Mouse (Mus musculus) ES-Bruce4 (cell line): Measurements from ENCODE around the gene Myo1e. TPM values are rescaled to one million over a fixed set of nuclear protein-coding genes. Genes with fewer than 3 reads are reported as not detected.

ENCODE experiments used
- H3K27ac ChIP-seq: 2 replicates; pipeline ENCODE4 v1.5.1; 2012; ENCODE audit warnings: low read length, inconsistent platforms; ENCODE audit not compliant: insufficient read depth
- H3K27me3 ChIP-seq: 2 replicates; pipeline ENCODE4 v1.6.1; 2012; ENCODE audit warnings: mild to moderate bottlenecking, low read length, inconsistent platforms; ENCODE audit not compliant: control insufficient read depth, poor library complexity, insufficient read depth, severe bottlenecking
- H3K36me3 ChIP-seq: 2 replicates; pipeline ENCODE4 v1.6.1; 2012; ENCODE audit warnings: inconsistent platforms, mild to moderate bottlenecking, low read length, moderate library complexity; ENCODE audit not compliant: control insufficient read depth, poor library complexity, insufficient read depth, severe bottlenecking
- H3K4me1 ChIP-seq: one replicate; pipeline ENCODE4 v1.8.1; 2011; ENCODE audit warnings: low read length; ENCODE audit not compliant: control insufficient read depth, insufficient read depth
- H3K4me3 ChIP-seq: 2 replicates; pipeline ENCODE4 v1.5.1; 2011; ENCODE audit warnings: low read depth, mild to moderate bottlenecking, low read length
- H3K9ac ChIP-seq: 2 replicates; pipeline ENCODE4 v1.6.1; 2012; ENCODE audit warnings: low read depth, mild to moderate bottlenecking, inconsistent platforms; ENCODE audit not compliant: poor library complexity, severe bottlenecking
- H3K9me3 ChIP-seq: replicated peaks from 2 replicates; pipeline ENCODE4 v1.6.1; 2012; ENCODE audit warnings: mild to moderate bottlenecking, low read length, inconsistent platforms; ENCODE audit not compliant: control insufficient read depth, poor library complexity, insufficient read depth, severe bottlenecking
- CTCF ChIP-seq: IDR thresholded peaks from one replicate; pipeline ENCODE4 v1.8.1; 2011; ENCODE audit warnings: low read depth, low read length
- EP300 ChIP-seq: IDR thresholded peaks from 2 replicates; pipeline ENCODE4 v1.6.1; 2011; ENCODE audit warnings: low read depth, low read length; ENCODE audit not compliant: insufficient read depth
- POLR2A ChIP-seq: IDR thresholded peaks from one replicate; pipeline ENCODE4 v1.8.1; 2011; ENCODE audit warnings: low read length; ENCODE audit not compliant: insufficient read depth
- polyA plus RNA-seq: library from polyadenylated mRNA; stranded (reverse); fragments of >200 nt; gene quantifications from 2 replicates; pipeline ENCODE4 v1.2.4, GENCODE M21; 2011; ENCODE audit warnings: low read depth; ENCODE audit not compliant: missing spikeins, insufficient read depth, insufficient read length

Myo1e gene
- polyA plus RNA-seq, 1 experiment = 51.6 TPM

GRCm38 (mm10) chr9:70240703-70241410 is 33.7 kb downstream of the Myo1e start:
- Histone ChIP-seq H3K27ac (no peak overlapping the region), H3K9me3 (no peaks in the 10 kb centered on the region), H3K9ac (no peak overlapping the region), H3K27me3 (no peaks in the 10 kb centered on the region), H3K4me3 (no peak overlapping the region), H3K4me1 (peaks cover 4% of the 10 kb centered on the region), H3K36me3 (no peaks in the 10 kb centered on the region)
- TF ChIP-seq POLR2A = no peak
- TF ChIP-seq CTCF = no peak
- no peak for TF ChIP-seq EP300

GRCm38 (mm10) chr9:70241411-70241961 is 34.3 kb downstream of the Myo1e start:
- no peaks in the 10 kb centered on the region for H3K36me3 ChIP-seq
- H3K27ac ChIP-seq = no peak overlapping the region
- TF ChIP-seq POLR2A (no peak), CTCF (no peak), EP300 (no peak)
- H3K27me3 ChIP-seq = no peaks in the 10 kb centered on the region
- H3K4me3 ChIP-seq = no peak overlapping the region
- no peak overlapping the region for H3K9ac ChIP-seq
- H3K4me1 ChIP-seq = peaks cover 6% of the 10 kb centered on the region
- H3K9me3 ChIP-seq = no peaks in the 10 kb centered on the region

GRCm38 (mm10) chr9:70242112-70242862 is 35.1 kb downstream of the Myo1e start:
- Histone ChIP-seq H3K9ac (no peak overlapping the region), H3K27ac (no peak overlapping the region), H3K27me3 (no peaks in the 10 kb centered on the region), H3K4me1 (peaks cover 6% of the 10 kb centered on the region), H3K4me3 (no peak overlapping the region), H3K36me3 (no peaks in the 10 kb centered on the region), H3K9me3 (no peaks in the 10 kb centered on the region)
- TF ChIP-seq POLR2A (no peak), CTCF (no peak), EP300 (no peak)

- Histone ChIP-seq H3K9ac (no peak overlapping the region), H3K4me1 (peaks cover 7% of the 10 kb centered on the region), H3K4me3 (no peak overlapping the region), H3K27ac (no peak overlapping the region), H3K27me3 (no peaks in the 10 kb centered on the region), H3K9me3 (no peaks in the 10 kb centered on the region), H3K36me3 (no peaks in the 10 kb centered on the region)
- TF ChIP-seq EP300 (no peak), CTCF (no peak), POLR2A (no peak)
Measured at GRCm38 (mm10) chr9:70243241-70243640, 36.1 kb downstream of the Myo1e start.

- Histone ChIP-seq H3K9me3 (no peaks in the 10 kb centered on the region), H3K27ac (no peak overlapping the region), H3K36me3 (no peaks in the 10 kb centered on the region), H3K4me1 (peaks cover 7% of the 10 kb centered on the region), H3K4me3 (no peak overlapping the region), H3K27me3 (no peaks in the 10 kb centered on the region), H3K9ac (no peak overlapping the region)
- TF ChIP-seq CTCF (no peak), EP300 (no peak), POLR2A (no peak)
Measured at GRCm38 (mm10) chr9:70243708-70244107, 36.6 kb downstream of the Myo1e start.

- H3K4me3 ChIP-seq = no peak overlapping the region
- H3K27me3 ChIP-seq = no peaks in the 10 kb centered on the region
- no peak overlapping the region for H3K9ac ChIP-seq
- H3K36me3 ChIP-seq = no peaks in the 10 kb centered on the region
- H3K4me1 ChIP-seq = peaks cover 7% of the 10 kb centered on the region
- H3K27ac ChIP-seq = no peak overlapping the region
- H3K9me3 ChIP-seq = no peaks in the 10 kb centered on the region
- no peak for TF ChIP-seq EP300
- TF ChIP-seq POLR2A = no peak
- TF ChIP-seq CTCF = no peak
Measured at GRCm38 (mm10) chr9:70244115-70244514, 37.0 kb downstream of the Myo1e start.
